In the genomic region with DNA sequence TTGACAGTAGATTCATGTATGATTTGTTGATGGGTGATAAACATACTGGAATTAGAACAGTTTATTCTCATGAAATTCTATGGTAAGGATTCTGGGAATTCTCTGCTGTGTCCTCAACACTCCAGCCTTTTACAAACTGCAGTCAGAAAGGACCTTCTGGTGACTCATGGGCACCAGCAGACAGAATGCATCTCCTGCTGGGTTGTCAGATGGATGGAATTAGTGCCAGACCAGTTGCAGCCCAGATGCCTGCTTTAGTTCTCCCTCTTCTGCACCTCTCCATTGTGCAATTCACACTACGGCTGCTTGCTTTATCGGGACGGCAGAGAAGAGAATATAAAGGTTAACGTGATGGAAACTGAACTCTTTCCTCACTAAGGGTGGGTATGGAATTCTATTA, we compare ENCODE assay signal across 14 mouse cellular contexts.
DNase-seq lines count a peak whose midpoint lies in the region; ATAC-seq lines count a peak whose summit lies in the region.
"Had no signal": no experiment of that assay in that cellular context is flagged by ENCODE, and none has a peak within 500 bp of the region (broad histone marks: within the 10 kb centered on the region; RNA-seq: fewer than 3 reads in every experiment).

No protein-coding gene starts in this region.

- no peak overlapping the region for H3K4me2 ChIP-seq in hindbrain, embryonic 11.5 days (replicated peaks; ENCODE audit: low read depth, low read length)
- no peak overlapping the region for H3K4me2 ChIP-seq in hindbrain, embryonic 12.5 days (replicated peaks)

- no peak overlapping the region for H3K9ac ChIP-seq in hindbrain, embryonic 11.5 days (ENCODE audit: low read depth, low read length)
- no peak overlapping the region for H3K9ac ChIP-seq in hindbrain, embryonic 12.5 days
- H3K9ac ChIP-seq: liver, embryonic 14.5 days had no signal

- no peak overlapping the region for H3K4me3 ChIP-seq in hindbrain, embryonic 11.5 days (ENCODE audit: low read depth, low read length)
- no peak overlapping the region for H3K4me3 ChIP-seq in hindbrain, embryonic 12.5 days
- no peak overlapping the region for H3K4me3 ChIP-seq in heart, embryonic 10.5 days
- H3K4me3 ChIP-seq: midbrain, embryonic 10.5 days had no signal

- peak; percentile 7 for DNase-seq in hindbrain, embryonic 11.5 days (ENCODE audit: low spot score)
- peak; percentile 19 for DNase-seq in cerebellum, adult 11 months
- peak; percentile 73 to 80 for DNase-seq in cerebellum, postnatal 14 days
- DNase-seq in mesoderm, embryonic 11.5 days (ENCODE audit: low read depth, low spot score): peak; percentile 13
- no peak for DNase-seq in heart, embryonic 10.5 days (ENCODE audit: low spot score)
- no peak for DNase-seq in testis, postnatal 10 days (ENCODE audit: low spot score)
- DNase-seq: adrenal gland, adult 2 months; kidney, adult 8-10 months; layer of hippocampus, postnatal 36 days; lung, postnatal 10 days had no signal

- H3K27ac ChIP-seq in hindbrain, embryonic 11.5 days (ENCODE audit: low read depth, low read length): no peak overlapping the region
- H3K27ac ChIP-seq in hindbrain, embryonic 12.5 days: no peak overlapping the region
- H3K27ac ChIP-seq in heart, embryonic 10.5 days: no peak overlapping the region
- H3K27ac ChIP-seq: liver, embryonic 14.5 days; midbrain, embryonic 10.5 days had no signal

- 29% methylated on average over 4 of the region's 4 CpGs for WGBS in hindbrain, embryonic 11.5 days
- 25% methylated on average over 4 of the region's 4 CpGs for WGBS in hindbrain, embryonic 12.5 days
- 82% methylated on average over 4 of the region's 4 CpGs for WGBS in heart, embryonic 10.5 days

- H3K9me3 ChIP-seq in hindbrain, embryonic 11.5 days (ENCODE audit: control insufficient read depth, low read length): no peaks in the 10 kb centered on the region
- no peaks in the 10 kb centered on the region for H3K9me3 ChIP-seq in hindbrain, embryonic 12.5 days (replicated peaks)
- no peaks in the 10 kb centered on the region for H3K9me3 ChIP-seq in heart, embryonic 10.5 days
- H3K9me3 ChIP-seq: midbrain, embryonic 10.5 days had no signal

- H3K27me3 ChIP-seq in hindbrain, embryonic 11.5 days (ENCODE audit: control insufficient read depth, insufficient read depth, low read length): no peaks in the 10 kb centered on the region
- H3K27me3 ChIP-seq in hindbrain, embryonic 12.5 days: no peaks in the 10 kb centered on the region
- no peaks in the 10 kb centered on the region for H3K27me3 ChIP-seq in heart, embryonic 10.5 days (ENCODE audit: insufficient read depth, poor library complexity, severe bottlenecking)

- no peak for ATAC-seq in hindbrain, embryonic 11.5 days (ENCODE audit: low FRiP score)
- ATAC-seq in hindbrain, embryonic 12.5 days (ENCODE audit: low FRiP score): no peak
- ATAC-seq: hindbrain, embryonic 16.5 days had no signal

- H3K36me3 ChIP-seq in hindbrain, embryonic 11.5 days (ENCODE audit: control insufficient read depth, insufficient read depth, low read length): no peaks in the 10 kb centered on the region
- no peaks in the 10 kb centered on the region for H3K36me3 ChIP-seq in hindbrain, embryonic 12.5 days
- H3K36me3 ChIP-seq in heart, embryonic 10.5 days: no peaks in the 10 kb centered on the region
- H3K36me3 ChIP-seq: midbrain, embryonic 10.5 days had no signal

- no peaks in the 10 kb centered on the region for H3K4me1 ChIP-seq in hindbrain, embryonic 11.5 days (replicated peaks; ENCODE audit: control insufficient read depth, insufficient read depth, low read length)
- peaks cover 3% of the 10 kb centered on the region; the same call in 1 of the 2 replicates for H3K4me1 ChIP-seq in hindbrain, embryonic 12.5 days
- no peaks in the 10 kb centered on the region for H3K4me1 ChIP-seq in heart, embryonic 10.5 days
- H3K4me1 ChIP-seq: midbrain, embryonic 10.5 days had no signal

Comparison
In these comparisons a context has a peak if more than half of its experiments do, and no peak if none do; other contexts are left out.
1. DNase-seq: peak in hindbrain, embryonic 11.5 days (single experiment), cerebellum, adult 11 months (single experiment), cerebellum, postnatal 14 days (2 of 2) and mesoderm, embryonic 11.5 days (single experiment); none in heart, embryonic 10.5 days (single experiment) and testis, postnatal 10 days (single experiment).